Mouse (Mus musculus) heart, adult 2 months (tissue): ENCODE results near the gene Tnrc18.

Experiments used
- CTCF ChIP-seq: fragments of 200-600 bp; IDR thresholded peaks from 2 replicates; pipeline ENCODE4 v1.8.1; 2022; ENCODE audit warnings: antibody characterized with exemption, mild to moderate bottlenecking, moderate library complexity
- EP300 ChIP-seq: fragments of 200-500 bp; IDR thresholded peaks from 2 replicates; pipeline ENCODE4 v1.6.1; 2011; ENCODE audit warnings: low read depth, low read length, control low read depth; ENCODE audit not compliant: insufficient read depth
- POLR2A ChIP-seq: fragments of 200-500 bp; IDR thresholded peaks from 2 replicates; pipeline ENCODE4 v1.6.1; 2011; ENCODE audit warnings: mild to moderate bottlenecking, low read depth, low read length, control low read depth; ENCODE audit not compliant: insufficient read depth

DNA sequence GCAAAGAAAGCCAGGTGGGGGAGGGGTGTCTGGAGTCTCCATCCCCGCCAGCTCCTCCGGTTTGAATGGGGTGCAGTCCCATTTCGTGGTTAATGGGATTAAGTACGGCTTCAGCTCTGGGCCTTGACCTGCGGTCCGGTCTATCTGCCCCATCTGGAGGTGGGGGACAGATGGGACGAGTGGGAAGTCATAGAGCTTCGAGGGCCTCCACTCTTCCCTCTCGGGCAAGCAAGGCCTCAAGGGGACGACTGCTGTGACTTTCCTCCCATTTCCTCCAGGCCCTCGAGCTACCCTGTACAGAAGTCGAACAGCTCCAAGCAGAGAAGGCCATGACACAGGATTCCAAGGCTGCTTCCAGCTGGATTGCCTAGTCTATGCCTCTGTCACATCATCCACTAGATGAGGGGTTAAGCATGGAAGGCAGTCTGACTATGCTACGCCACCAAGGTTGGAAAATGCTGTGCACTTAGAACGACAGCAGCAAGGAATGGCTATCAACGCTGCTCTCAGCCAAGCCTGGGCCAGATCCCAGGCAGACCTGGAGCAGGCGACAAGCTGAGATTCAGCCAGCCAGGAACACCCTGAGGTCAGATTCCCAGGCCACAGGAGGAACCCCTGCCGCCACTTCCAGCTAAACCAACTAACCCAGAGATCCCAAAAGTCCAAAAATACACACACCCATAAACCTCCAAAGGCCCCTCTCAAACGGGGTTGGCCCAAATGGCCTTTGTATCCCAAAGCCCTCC is 4.3 kb downstream of the Tnrc18 start:
- TF ChIP-seq POLR2A (peak; percentile 67), CTCF (peak; percentile 10; the same call in 1 of the 2 replicates), EP300 (no peak)
